Mouse (Mus musculus) limb, embryonic 15.5 days (tissue): ENCODE measurements around the gene Trim63. TPM values are rescaled to one million over a fixed set of nuclear protein-coding genes. Genes with fewer than 3 reads are reported as not detected.
"Not testable (repeated sequence)": the region's sequence is repeated elsewhere in the genome, so short reads cannot be mapped to it uniquely, and the experiment has no call there.

Source experiments
- ATAC-seq: fragments of 200-750 bp; cut with Nextera tagmentation; 2 replicates; pipeline ENCODE4 v1.8.0; 2017; ENCODE audit warnings: low read depth, moderate TSS enrichment; ENCODE audit not compliant: insufficient number of reproducible peaks, low FRiP score, low TSS enrichment
- H3K27ac ChIP-seq: fragments of 300-500 bp; sonication (generic); 2 replicates; pipeline ENCODE4 v1.5.1; 2015; ENCODE audit warnings: moderate library complexity, mild to moderate bottlenecking, inconsistent platforms
- H3K27me3 ChIP-seq: fragments of 300-500 bp; sonication (generic); 2 replicates; pipeline ENCODE4 v1.6.1; 2015; ENCODE audit warnings: inconsistent platforms
- H3K36me3 ChIP-seq: fragments of 300-500 bp; sonication (generic); 2 replicates; pipeline ENCODE4 v1.6.1; 2015; ENCODE audit warnings: inconsistent platforms
- H3K4me1 ChIP-seq: fragments of 300-500 bp; sonication (generic); 2 replicates; pipeline ENCODE4 v1.6.1; 2015; ENCODE audit warnings: inconsistent platforms
- H3K4me2 ChIP-seq: fragments of 300-500 bp; sonication (generic); 2 replicates; pipeline ENCODE4 v1.6.1; 2015; ENCODE audit warnings: mild to moderate bottlenecking, inconsistent platforms
- H3K4me3 ChIP-seq: fragments of 300-500 bp; sonication (generic); 2 replicates; pipeline ENCODE4 v1.5.1; 2015; ENCODE audit warnings: mild to moderate bottlenecking, inconsistent platforms
- H3K9ac ChIP-seq: fragments of 300-500 bp; sonication (generic); 2 replicates; pipeline ENCODE4 v1.6.1; 2015; ENCODE audit warnings: inconsistent platforms
- H3K9me3 ChIP-seq: fragments of 300-500 bp; sonication (generic); 2 replicates; pipeline ENCODE4 v1.6.1; 2016; ENCODE audit warnings: inconsistent platforms
- WGBS: fragments of 180-500 bp; shearing (Covaris S2); methylation state at CpG from one replicate; pipeline ENCODE4 v1.1.7; 2015; 5-methylcytosine and 5-hydroxymethylcytosine counted together
- polyA plus RNA-seq: library from polyadenylated mRNA; unstranded; fragments of >200 nt; fragmentation: Nextera tagmentation; extraction: Ambion mirVana; gene quantifications from 2 replicates; pipeline ENCODE4 v1.2.1, GENCODE M21; 2015

The Trim63 gene
- polyA plus RNA-seq, 1 experiment from 2014 or later: 3.2 TPM

GRCm38 (mm10) chr4:134319674-134320073 lies 4.8 kb downstream of the Trim63 start:
- peaks cover under 1% of the 10 kb centered on the region for H3K4me1 ChIP-seq
- ATAC-seq: no peak
- no peak overlapping the region for H3K4me2 ChIP-seq
- no peak overlapping the region for H3K27ac ChIP-seq
- H3K27me3 ChIP-seq: no peaks in the 10 kb centered on the region
- H3K9me3 ChIP-seq: no peaks in the 10 kb centered on the region
- no peaks in the 10 kb centered on the region for H3K36me3 ChIP-seq
- no peak overlapping the region for H3K4me3 ChIP-seq
- 69% methylated on average over 5 of the region's 5 CpGs for WGBS
- H3K9ac ChIP-seq: no peak overlapping the region

DNA sequence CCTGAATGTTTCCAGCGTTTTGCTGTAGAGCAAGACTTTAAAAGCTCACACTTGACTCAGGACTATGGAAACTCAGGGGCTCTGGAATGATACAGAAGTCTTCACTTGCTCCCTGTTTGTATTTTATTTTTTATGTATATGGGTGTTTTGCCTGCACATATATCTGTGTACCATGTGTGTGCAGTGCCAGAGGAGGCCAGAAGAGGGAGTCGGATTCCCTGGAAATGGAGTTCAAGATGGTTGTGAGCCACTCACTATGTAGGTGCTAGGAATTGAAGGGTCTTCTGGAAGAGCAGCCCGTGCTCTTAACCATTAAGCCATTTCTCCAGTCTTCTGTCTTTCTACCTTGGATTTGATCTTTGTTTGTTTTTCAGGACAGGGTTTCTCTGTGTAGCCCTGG lies 6.6 kb downstream of the Trim63 start:
- H3K27ac ChIP-seq: no peak overlapping the region
- no peaks in the 10 kb centered on the region for H3K36me3 ChIP-seq
- no peak overlapping the region for H3K4me2 ChIP-seq
- no peak overlapping the region for H3K9ac ChIP-seq
- no peak for ATAC-seq
- H3K27me3 ChIP-seq: no peaks in the 10 kb centered on the region
- no peak overlapping the region for H3K4me3 ChIP-seq
- no peaks in the 10 kb centered on the region for H3K4me1 ChIP-seq
- H3K9me3 ChIP-seq: no peaks in the 10 kb centered on the region
- 64% methylated on average over 3 of the region's 3 CpGs for WGBS

DNA sequence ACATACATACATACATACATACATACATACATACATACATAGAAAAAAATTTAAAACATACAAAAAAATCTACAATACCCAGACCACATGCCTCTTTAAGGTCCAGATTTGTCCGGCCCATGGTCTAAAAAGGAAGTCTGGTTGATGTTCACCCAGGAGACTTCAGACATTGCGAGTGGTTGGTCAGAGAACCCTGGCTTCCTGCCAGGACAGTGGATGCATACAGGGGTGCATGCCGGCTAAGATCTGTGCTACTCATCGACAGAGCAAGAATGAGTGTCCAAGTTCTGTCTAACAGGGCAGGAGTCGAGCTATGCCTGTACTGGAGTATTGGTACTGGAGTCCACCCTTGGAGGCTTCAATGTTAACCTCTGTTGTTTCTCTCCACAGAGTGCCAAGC lies 9.7 kb downstream of the Trim63 start:
- ATAC-seq: no peak
- Histone ChIP-seq H3K9ac (no peak overlapping the region), H3K4me2 (no peak overlapping the region), H3K4me3 (no peak overlapping the region), H3K27ac (no peak overlapping the region), H3K9me3 (no peaks in the 10 kb centered on the region), H3K36me3 (no peaks in the 10 kb centered on the region), H3K27me3 (no peaks in the 10 kb centered on the region), H3K4me1 (no peaks in the 10 kb centered on the region; the same call in 1 of the 2 replicates)
- 67% methylated on average over 5 of the region's 5 CpGs for WGBS

- Histone ChIP-seq H3K27ac (no peak overlapping the region), H3K4me1 (no peaks in the 10 kb centered on the region; the same call in 1 of the 2 replicates), H3K4me2 (no peak overlapping the region), H3K36me3 (no peaks in the 10 kb centered on the region), H3K9ac (no peak overlapping the region), H3K9me3 (no peaks in the 10 kb centered on the region), H3K4me3 (no peak overlapping the region), H3K27me3 (no peaks in the 10 kb centered on the region)
- 64% methylated on average over 5 of the region's 5 CpGs for WGBS
- ATAC-seq: no peak
Measured at GRCm38 (mm10) chr4:134326859-134327530, 12.1 kb downstream of the Trim63 start.

DNA sequence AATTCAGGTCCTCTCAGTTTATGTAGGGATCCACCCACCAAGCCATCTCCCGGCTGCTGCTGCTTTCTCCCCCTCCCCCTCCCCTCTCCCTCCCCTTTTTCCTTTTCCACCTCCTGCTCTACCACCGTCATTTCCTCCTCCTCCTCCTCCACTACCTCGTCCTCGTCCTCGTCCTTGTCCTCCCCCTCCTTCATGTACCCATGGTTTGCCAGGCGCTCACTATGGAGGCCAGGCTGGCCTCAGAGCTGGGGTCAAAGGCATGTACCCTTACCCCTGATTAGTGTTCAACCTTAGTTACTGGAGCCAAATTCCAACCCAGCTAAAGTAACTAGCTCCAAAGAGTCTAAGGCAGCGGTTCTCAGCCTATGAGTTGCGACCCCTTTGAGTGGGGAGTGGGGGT lies 13.2 kb downstream of the Trim63 start:
- Histone ChIP-seq H3K9me3 (no peaks in the 10 kb centered on the region), H3K4me1 (no peaks in the 10 kb centered on the region; the same call in 1 of the 2 replicates), H3K36me3 (no peaks in the 10 kb centered on the region), H3K4me2 (no peak overlapping the region), H3K27ac (no peak overlapping the region), H3K4me3 (no peak overlapping the region), H3K27me3 (no peaks in the 10 kb centered on the region), H3K9ac (no peak overlapping the region)
- ATAC-seq: no peak
- WGBS: 55% methylated on average over 8 of the region's 8 CpGs

DNA sequence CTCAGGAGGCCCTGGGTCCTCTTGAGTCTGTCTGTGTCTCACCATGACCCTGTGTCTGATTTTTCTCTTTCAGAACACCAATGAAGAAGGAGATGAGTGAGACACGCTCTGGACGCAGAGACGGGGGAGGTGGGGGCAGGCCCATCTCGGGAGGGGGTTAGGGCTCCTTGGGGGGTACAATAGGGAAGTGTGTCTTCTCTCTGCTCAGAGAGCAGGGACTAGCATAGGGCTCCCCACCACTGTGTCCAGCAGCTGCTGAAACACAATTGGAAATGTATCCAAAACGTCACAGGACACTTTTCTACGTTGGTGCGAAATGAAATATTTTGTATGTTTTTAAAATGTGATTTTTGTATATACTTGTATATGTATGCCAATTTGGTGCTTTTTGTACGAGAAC lies 13.9 kb downstream of the Trim63 start:
- Histone ChIP-seq H3K4me3 (no peak overlapping the region), H3K9ac (no peak overlapping the region), H3K4me2 (no peak overlapping the region), H3K4me1 (no peaks in the 10 kb centered on the region; the same call in 1 of the 2 replicates), H3K36me3 (no peaks in the 10 kb centered on the region), H3K27me3 (no peaks in the 10 kb centered on the region), H3K9me3 (no peaks in the 10 kb centered on the region), H3K27ac (no peak overlapping the region)
- ATAC-seq: no peak
- WGBS: 82% methylated on average over 8 of the region's 8 CpGs

- Histone ChIP-seq H3K27ac (no peak overlapping the region), H3K9me3 (no peaks in the 10 kb centered on the region), H3K27me3 (no peaks in the 10 kb centered on the region), H3K4me2 (no peak overlapping the region), H3K9ac (no peak overlapping the region), H3K4me1 (no peaks in the 10 kb centered on the region; the same call in 1 of the 2 replicates), H3K4me3 (no peak overlapping the region), H3K36me3 (no peaks in the 10 kb centered on the region)
- ATAC-seq: no peak
- WGBS: 67% methylated on average over 5 of the region's 5 CpGs
Measured at GRCm38 (mm10) chr4:134330281-134330680, 15.4 kb downstream of the Trim63 start.

DNA sequence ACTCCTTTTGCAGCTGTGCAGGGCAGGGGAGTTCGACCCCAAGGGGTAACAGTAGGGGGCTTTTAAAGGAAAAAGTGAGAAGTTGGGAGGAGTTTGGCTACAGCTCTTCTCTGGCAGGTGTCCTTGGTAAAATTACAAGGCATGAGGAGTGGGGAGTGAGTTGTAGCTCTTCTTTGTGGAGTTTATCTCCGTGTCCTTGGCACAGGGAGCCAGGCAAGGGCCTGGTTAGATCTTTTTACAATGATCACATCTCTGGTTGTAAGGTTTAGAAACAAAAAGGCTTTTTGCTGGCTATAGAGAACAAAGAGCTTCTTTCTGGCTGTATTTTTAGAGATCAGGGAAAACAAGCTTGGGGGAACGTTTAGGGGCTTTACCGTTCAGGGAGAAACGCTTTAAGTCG lies 26.3 kb downstream of the Trim63 start:
- peaks cover 16% of the 10 kb centered on the region for H3K4me1 ChIP-seq
- not testable (repeated sequence) for ATAC-seq, H3K27ac ChIP-seq, H3K9ac ChIP-seq, H3K36me3 ChIP-seq, H3K4me2 ChIP-seq, H3K4me3 ChIP-seq, H3K9me3 ChIP-seq
- 54% methylated on average over 6 of the region's 6 CpGs for WGBS
- H3K27me3 ChIP-seq: peaks cover 41% of the 10 kb centered on the region

- ATAC-seq: no peak
- H3K9ac ChIP-seq: no peak overlapping the region
- no peaks in the 10 kb centered on the region for H3K36me3 ChIP-seq
- H3K4me2 ChIP-seq: no peak overlapping the region
- 31% methylated on average over 11 of the region's 11 CpGs for WGBS
- peaks cover 45% of the 10 kb centered on the region for H3K27me3 ChIP-seq
- no peak overlapping the region for H3K4me3 ChIP-seq
- H3K4me1 ChIP-seq: peaks cover 16% of the 10 kb centered on the region
- H3K27ac ChIP-seq: no peak overlapping the region
- no peaks in the 10 kb centered on the region for H3K9me3 ChIP-seq
Measured at GRCm38 (mm10) chr4:134342213-134342779, 27.4 kb downstream of the Trim63 start.

- Histone ChIP-seq H3K4me3 (peak within 1 kb of the TSS; percentile 34), H3K4me2 (peak within 1 kb of the TSS; percentile 50), H3K36me3 (no peaks in the 10 kb centered on the region), H3K27ac (no peak within 1 kb of the TSS), H3K4me1 (peaks cover 19% of the 10 kb centered on the region), H3K27me3 (peaks cover 46% of the 10 kb centered on the region), H3K9ac (no peak within 1 kb of the TSS), H3K9me3 (no peaks in the 10 kb centered on the region)
- 2% methylated on average over 60 of the region's 61 CpGs for WGBS
- no peak for ATAC-seq
Measured at GRCm38 (mm10) chr4:134343071-134344031, 28.4 kb downstream of the Trim63 start, which contains the start of gene Slc30a2. Slc30a2 (plus strand) TSS chr4:134343181.

DNA sequence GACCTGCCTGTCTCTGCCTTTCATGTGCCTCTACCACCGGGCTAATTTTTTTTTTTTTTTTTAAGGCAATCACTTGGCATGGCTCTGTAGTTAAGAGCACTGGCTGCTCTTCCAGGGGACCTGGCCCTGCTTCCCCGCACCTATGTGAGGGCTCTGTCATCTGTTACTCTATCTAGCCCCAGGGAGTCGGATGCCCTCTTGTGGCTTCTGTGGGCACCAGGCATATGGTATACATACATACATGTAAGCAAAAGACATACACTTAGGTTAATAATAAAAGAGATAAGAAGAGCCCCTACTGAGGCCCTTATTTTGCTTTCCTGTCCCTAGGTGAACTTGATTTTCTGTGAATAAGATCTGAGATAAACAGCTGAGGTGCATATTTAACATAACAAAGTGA lies 29.7 kb downstream of the Trim63 start:
- Histone ChIP-seq H3K4me3 (no peak overlapping the region), H3K27ac (no peak overlapping the region), H3K27me3 (peaks cover 46% of the 10 kb centered on the region), H3K4me1 (peaks cover 21% of the 10 kb centered on the region), H3K9me3 (no peaks in the 10 kb centered on the region), H3K4me2 (no peak overlapping the region), H3K36me3 (no peaks in the 10 kb centered on the region), H3K9ac (no peak overlapping the region)
- WGBS: 37% methylated on average over 3 of the region's 3 CpGs
- no peak for ATAC-seq

DNA sequence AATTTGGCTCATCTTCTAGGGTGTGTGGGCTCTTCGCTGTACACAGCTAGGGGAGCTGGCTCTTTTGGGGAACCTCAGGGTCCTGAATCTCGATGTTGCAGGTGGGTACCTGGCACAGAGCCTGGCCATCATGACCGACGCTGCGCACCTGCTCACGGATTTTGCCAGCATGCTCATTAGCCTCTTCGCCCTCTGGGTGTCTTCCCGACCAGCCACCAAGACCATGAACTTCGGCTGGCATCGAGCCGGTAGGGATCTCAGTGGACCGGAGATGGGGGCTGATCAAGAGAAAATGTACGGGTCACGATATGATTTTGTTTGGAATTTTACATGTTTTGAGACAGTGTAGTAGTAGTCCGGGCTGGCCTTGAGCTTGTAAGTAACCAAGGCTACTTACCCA lies 30.9 kb downstream of the Trim63 start:
- no peak for ATAC-seq
- 84% methylated on average over 15 of the region's 15 CpGs for WGBS
- no peak overlapping the region for H3K4me3 ChIP-seq
- peaks cover 44% of the 10 kb centered on the region for H3K27me3 ChIP-seq
- H3K9ac ChIP-seq: no peak overlapping the region
- H3K4me2 ChIP-seq: no peak overlapping the region
- no peak overlapping the region for H3K27ac ChIP-seq
- H3K4me1 ChIP-seq: peaks cover 21% of the 10 kb centered on the region
- H3K36me3 ChIP-seq: no peaks in the 10 kb centered on the region
- H3K9me3 ChIP-seq: no peaks in the 10 kb centered on the region
